Mouse (Mus musculus): Measurements from ENCODE around the gene 4933428G20Rik. TPM values are rescaled to one million over a fixed set of nuclear protein-coding genes. Genes with fewer than 3 reads are reported as not detected.
A peak's percentile ranks its signal among the peaks of the same experiment; 100 is the strongest.

The 4933428G20Rik gene
- polyA plus RNA-seq, 1 experiment from 2014 or later: 0.25 TPM

GRCm38 (mm10) chr11:97469828-97470227 lies 30.3 kb downstream of the 4933428G20Rik start:
- Histone ChIP-seq H3K27ac (replicated peaks) (no peak overlapping the region), H3K9me3 (ENCODE audit: control insufficient read depth, low read length) (no peaks in the 10 kb centered on the region), H3K36me3 (ENCODE audit: control insufficient read depth, insufficient read depth, low read length) (peaks cover 22% of the 10 kb centered on the region), H3K4me3 (ENCODE audit: low read depth, low read length) (no peak overlapping the region), H3K4me2 (replicated peaks; ENCODE audit: low read depth) (no peak overlapping the region), H3K4me1 (replicated peaks; ENCODE audit: control insufficient read depth, insufficient read depth) (no peaks in the 10 kb centered on the region), H3K27me3 (ENCODE audit: control insufficient read depth, insufficient read depth, low read length) (no peaks in the 10 kb centered on the region), H3K9ac (ENCODE audit: low read length) (no peak overlapping the region)
- ATAC-seq (ENCODE audit: low FRiP score, low TSS enrichment): 0 out of 2 replicates have a peak, but pooled peaks have one; percentile 14
- TF ChIP-seq EP300 (optimal IDR thresholded peaks at IDR 0.05) (no peak), CTCF (IDR thresholded peaks at IDR 0.05; ENCODE audit: low read depth) (peak; percentile 10; the same call in 1 of the 2 replicates)
- no peak for DNase-seq (ENCODE audit: low spot score)
- 93% methylated on average over 7 of the region's 7 CpGs for WGBS

- peak; percentile 65 for ATAC-seq (ENCODE audit: low FRiP score, low TSS enrichment)
- H3K36me3 ChIP-seq (ENCODE audit: control insufficient read depth, insufficient read depth, low read length): peaks cover 28% of the 10 kb centered on the region
Observed at GRCm38 (mm10) chr11:97468639-97469287, 31.4 kb downstream of the 4933428G20Rik start.

GRCm38 (mm10) chr11:97466444-97467160 lies 33.5 kb downstream of the 4933428G20Rik start:
- Histone ChIP-seq H3K9me3 (ENCODE audit: control insufficient read depth, low read length) (no peaks in the 10 kb centered on the region), H3K27me3 (ENCODE audit: control insufficient read depth, insufficient read depth, low read length) (no peaks in the 10 kb centered on the region), H3K27ac (replicated peaks) (no peak overlapping the region), H3K4me1 (replicated peaks; ENCODE audit: control insufficient read depth, insufficient read depth) (no peaks in the 10 kb centered on the region), H3K36me3 (ENCODE audit: control insufficient read depth, insufficient read depth, low read length) (peaks cover 33% of the 10 kb centered on the region), H3K4me3 (ENCODE audit: low read depth, low read length) (no peak overlapping the region), H3K4me2 (replicated peaks; ENCODE audit: low read depth) (no peak overlapping the region), H3K9ac (ENCODE audit: low read length) (no peak overlapping the region)
- DNase-seq (ENCODE audit: low spot score) (no peak), ATAC-seq (ENCODE audit: low FRiP score, low TSS enrichment) (no peak)
- 76% methylated on average over 10 of the region's 10 CpGs for WGBS
- no peak for TF ChIP-seq EP300 (optimal IDR thresholded peaks at IDR 0.05)
- TF ChIP-seq CTCF (IDR thresholded peaks at IDR 0.05; ENCODE audit: low read depth): no peak

More at GRCm38 (mm10) chr11:97468639-97469287, 31.4 kb downstream of the 4933428G20Rik start:
- TF ChIP-seq CTCF (IDR thresholded peaks at IDR 0.05; ENCODE audit: low read depth): peak; percentile 99
- no peak for TF ChIP-seq EP300 (optimal IDR thresholded peaks at IDR 0.05)
- peak; percentile 86 for DNase-seq (ENCODE audit: low spot score)
- no peak overlapping the region for H3K4me2 ChIP-seq (replicated peaks; ENCODE audit: low read depth)
- H3K27me3 ChIP-seq (ENCODE audit: control insufficient read depth, insufficient read depth, low read length): no peaks in the 10 kb centered on the region
- H3K4me1 ChIP-seq (replicated peaks; ENCODE audit: control insufficient read depth, insufficient read depth): no peaks in the 10 kb centered on the region
- H3K4me3 ChIP-seq (ENCODE audit: low read depth, low read length): no peak overlapping the region
- H3K9me3 ChIP-seq (ENCODE audit: control insufficient read depth, low read length): no peaks in the 10 kb centered on the region
- 0 out of 2 replicates have a peak overlapping the region, but pooled peaks have one; percentile 4 for H3K27ac ChIP-seq (replicated peaks)
- H3K9ac ChIP-seq (ENCODE audit: low read length): no peak overlapping the region
- WGBS: 45% methylated on average over 14 of the region's 14 CpGs

- TF ChIP-seq EP300 (optimal IDR thresholded peaks at IDR 0.05): no peak
- no peak for TF ChIP-seq CTCF (IDR thresholded peaks at IDR 0.05; ENCODE audit: low read depth)
- DNase-seq (ENCODE audit: low spot score) (no peak), ATAC-seq (ENCODE audit: low FRiP score, low TSS enrichment) (no peak)
- no peak overlapping the region for H3K4me2 ChIP-seq (replicated peaks; ENCODE audit: low read depth)
- H3K4me1 ChIP-seq (replicated peaks; ENCODE audit: control insufficient read depth, insufficient read depth): no peaks in the 10 kb centered on the region
- H3K4me3 ChIP-seq (ENCODE audit: low read depth, low read length): no peak overlapping the region
- no peaks in the 10 kb centered on the region for H3K9me3 ChIP-seq (ENCODE audit: control insufficient read depth, low read length)
- H3K9ac ChIP-seq (ENCODE audit: low read length): no peak overlapping the region
- WGBS: 89% methylated on average over 12 of the region's 12 CpGs
- no peak overlapping the region for H3K27ac ChIP-seq (replicated peaks)
- H3K36me3 ChIP-seq (ENCODE audit: control insufficient read depth, insufficient read depth, low read length): peaks cover 33% of the 10 kb centered on the region
- no peaks in the 10 kb centered on the region for H3K27me3 ChIP-seq (ENCODE audit: control insufficient read depth, insufficient read depth, low read length)
Observed at GRCm38 (mm10) chr11:97465957-97466356, 34.2 kb downstream of the 4933428G20Rik start.

GRCm38 (mm10) chr11:97463991-97464390 lies 36.1 kb downstream of the 4933428G20Rik start:
- ATAC-seq (ENCODE audit: low FRiP score, low TSS enrichment): no peak
- no peak overlapping the region for H3K4me2 ChIP-seq (replicated peaks; ENCODE audit: low read depth)
- H3K36me3 ChIP-seq (ENCODE audit: control insufficient read depth, insufficient read depth, low read length): peaks cover 23% of the 10 kb centered on the region
- no peaks in the 10 kb centered on the region for H3K27me3 ChIP-seq (ENCODE audit: control insufficient read depth, insufficient read depth, low read length)
- no peak for TF ChIP-seq EP300 (optimal IDR thresholded peaks at IDR 0.05)
- TF ChIP-seq CTCF (IDR thresholded peaks at IDR 0.05; ENCODE audit: low read depth): no peak
- H3K27ac ChIP-seq (replicated peaks): no peak overlapping the region
- no peaks in the 10 kb centered on the region for H3K9me3 ChIP-seq (ENCODE audit: control insufficient read depth, low read length)
- no peaks in the 10 kb centered on the region for H3K4me1 ChIP-seq (replicated peaks; ENCODE audit: control insufficient read depth, insufficient read depth)
- no peak for DNase-seq (ENCODE audit: low spot score)
- 93% methylated on average over 4 of the region's 4 CpGs for WGBS
- no peak overlapping the region for H3K4me3 ChIP-seq (ENCODE audit: low read depth, low read length)
- no peak overlapping the region for H3K9ac ChIP-seq (ENCODE audit: low read length)

GRCm38 (mm10) chr11:97463166-97463565 lies 37.0 kb downstream of the 4933428G20Rik start:
- Histone ChIP-seq H3K9ac (ENCODE audit: low read length) (no peak overlapping the region), H3K9me3 (ENCODE audit: control insufficient read depth, low read length) (no peaks in the 10 kb centered on the region), H3K4me1 (replicated peaks; ENCODE audit: control insufficient read depth, insufficient read depth) (no peaks in the 10 kb centered on the region), H3K36me3 (ENCODE audit: control insufficient read depth, insufficient read depth, low read length) (peaks cover 26% of the 10 kb centered on the region), H3K4me2 (replicated peaks; ENCODE audit: low read depth) (no peak overlapping the region), H3K4me3 (ENCODE audit: low read depth, low read length) (no peak overlapping the region), H3K27ac (replicated peaks) (no peak overlapping the region), H3K27me3 (ENCODE audit: control insufficient read depth, insufficient read depth, low read length) (no peaks in the 10 kb centered on the region)
- no peak for ATAC-seq (ENCODE audit: low FRiP score, low TSS enrichment)
- 71% methylated on average over 33 of the region's 33 CpGs for WGBS
- TF ChIP-seq CTCF (IDR thresholded peaks at IDR 0.05; ENCODE audit: low read depth) (no peak), EP300 (optimal IDR thresholded peaks at IDR 0.05) (no peak)
- no peak for DNase-seq (ENCODE audit: low spot score)

Measured in stomach, postnatal 0 days (tissue).